Mouse (Mus musculus) intestine, embryonic 16.5 days (tissue): ENCODE results near the gene Gpr142. TPM values are rescaled to one million over a fixed set of nuclear protein-coding genes. Genes with fewer than 3 reads are reported as not detected.

Source experiments
- ATAC-seq: fragments of 200-750 bp; cut with Nextera tagmentation; 2 replicates; pipeline ENCODE4 v1.8.0; 2017; ENCODE audit warnings: moderate TSS enrichment, moderate library complexity
- H3K27ac ChIP-seq: fragments of 300-500 bp; sonication (generic); 2 replicates; pipeline ENCODE4 v1.5.1; 2014; ENCODE audit warnings: mild to moderate bottlenecking, low read length
- H3K27me3 ChIP-seq: fragments of 300-500 bp; sonication (generic); replicated peaks from 2 replicates; pipeline ENCODE4 v1.6.1; 2014; ENCODE audit warnings: low read length, control low read depth, mixed read lengths; ENCODE audit not compliant: control insufficient read depth, insufficient read depth
- H3K36me3 ChIP-seq: fragments of 300-500 bp; sonication (generic); 2 replicates; pipeline ENCODE4 v1.6.1; 2014; ENCODE audit warnings: low read length, control low read depth; ENCODE audit not compliant: control insufficient read depth, insufficient read depth
- H3K4me1 ChIP-seq: fragments of 300-500 bp; sonication (generic); 2 replicates; pipeline ENCODE4 v1.6.1; 2014; ENCODE audit warnings: low read length, control low read depth, mixed read lengths; ENCODE audit not compliant: control insufficient read depth, insufficient read depth
- H3K4me2 ChIP-seq: fragments of 300-500 bp; sonication (generic); 2 replicates; pipeline ENCODE4 v1.6.1; 2014; ENCODE audit warnings: low read depth, low read length, control low read depth
- H3K4me3 ChIP-seq: fragments of 300-500 bp; sonication (generic); 2 replicates; pipeline ENCODE4 v1.5.1; 2014; ENCODE audit warnings: mild to moderate bottlenecking, low read length
- H3K9ac ChIP-seq: fragments of 300-500 bp; sonication (generic); 2 replicates; pipeline ENCODE4 v1.6.1; 2014; ENCODE audit warnings: low read depth, low read length
- H3K9me3 ChIP-seq: fragments of 300-500 bp; sonication (generic); 2 replicates; pipeline ENCODE4 v1.6.1; 2016; ENCODE audit warnings: low read length, control low read depth; ENCODE audit not compliant: control insufficient read depth
- whole genome bisulfite sequencing: fragments of 180-500 bp; shearing (Covaris S2); extraction: QIAGEN DNeasy Blood & Tissue Kit; methylation state at CpG from one replicate; pipeline ENCODE4 v1.1.7; 2014; 5-methylcytosine and 5-hydroxymethylcytosine counted together
- polyA plus RNA-seq: library from polyadenylated mRNA; unstranded; fragments of >200 nt; fragmentation: Nextera tagmentation; extraction: Ambion mirVana; gene quantifications from 2 replicates; pipeline ENCODE4 v1.2.1, GENCODE M21; 2015

Gene Gpr142
- polyA plus RNA-seq, 1 experiment from 2014 or later, result 0.43 TPM

GRCm38 (mm10) chr11:114810344-114810743 is 11.6 kb downstream of the Gpr142 start:
- ATAC-seq, result no peak
- WGBS, result 42% methylated on average over 4 of the region's 4 CpGs

GRCm38 (mm10) chr11:114812731-114813240 is 14.1 kb downstream of the Gpr142 start:
- 12% methylated on average over 6 of the region's 6 CpGs for WGBS
- H3K9me3 ChIP-seq, result no peaks in the 10 kb centered on the region
- no peak overlapping the region for H3K4me2 ChIP-seq
- H3K27me3 ChIP-seq, result no peaks in the 10 kb centered on the region
- ATAC-seq, result peak; percentile 59
- no peak overlapping the region for H3K4me3 ChIP-seq
- H3K36me3 ChIP-seq, result no peaks in the 10 kb centered on the region
- no peak overlapping the region for H3K27ac ChIP-seq
- no peaks in the 10 kb centered on the region for H3K4me1 ChIP-seq
- no peak overlapping the region for H3K9ac ChIP-seq

More at GRCm38 (mm10) chr11:114810344-114810743, 11.6 kb downstream of the Gpr142 start:
- Histone ChIP-seq H3K27ac (no peak overlapping the region), H3K36me3 (no peaks in the 10 kb centered on the region), H3K4me3 (no peak overlapping the region), H3K27me3 (no peaks in the 10 kb centered on the region), H3K9me3 (no peaks in the 10 kb centered on the region), H3K4me2 (no peak overlapping the region), H3K9ac (no peak overlapping the region), H3K4me1 (peaks cover 3% of the 10 kb centered on the region; the same call in 1 of the 2 replicates)

DNA sequence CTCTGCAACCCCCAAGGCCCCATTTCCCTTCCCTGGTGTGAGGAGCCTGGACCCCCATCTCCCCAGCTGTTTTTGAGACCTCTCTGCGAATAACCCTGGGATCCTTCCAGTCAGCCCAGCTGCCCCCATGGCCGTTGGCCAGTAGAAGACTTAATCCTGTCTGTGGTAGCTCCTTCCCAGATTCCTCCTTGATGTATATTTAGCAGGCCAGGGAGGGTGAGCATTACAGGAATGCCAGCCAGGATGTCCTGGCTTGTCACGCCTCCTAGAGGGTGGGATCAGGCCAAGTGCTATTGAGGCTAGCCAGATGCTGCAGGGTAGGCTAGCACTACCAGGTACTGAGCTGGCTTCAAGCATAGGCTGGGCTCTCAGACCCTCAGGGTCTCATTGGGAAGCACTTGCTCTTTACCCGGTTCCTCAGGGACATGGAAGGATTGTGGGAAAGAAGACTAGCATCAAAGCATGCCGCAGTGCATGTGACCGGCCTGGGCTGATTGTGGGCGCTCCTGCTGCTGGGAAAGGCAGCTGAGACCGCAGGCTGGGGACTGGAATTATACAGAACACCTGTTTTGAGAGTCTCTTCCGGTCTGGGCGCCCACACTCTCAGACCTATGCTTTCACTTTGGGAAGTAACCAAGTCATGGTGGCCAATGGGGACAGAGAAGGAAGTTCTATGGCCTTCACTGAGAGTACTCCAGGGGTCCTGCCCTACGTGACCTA is 16.3 kb downstream of the Gpr142 start:
- 73% methylated on average over 11 of the region's 11 CpGs for WGBS
- Histone ChIP-seq H3K4me2 (no peak overlapping the region), H3K4me1 (no peaks in the 10 kb centered on the region)

DNA sequence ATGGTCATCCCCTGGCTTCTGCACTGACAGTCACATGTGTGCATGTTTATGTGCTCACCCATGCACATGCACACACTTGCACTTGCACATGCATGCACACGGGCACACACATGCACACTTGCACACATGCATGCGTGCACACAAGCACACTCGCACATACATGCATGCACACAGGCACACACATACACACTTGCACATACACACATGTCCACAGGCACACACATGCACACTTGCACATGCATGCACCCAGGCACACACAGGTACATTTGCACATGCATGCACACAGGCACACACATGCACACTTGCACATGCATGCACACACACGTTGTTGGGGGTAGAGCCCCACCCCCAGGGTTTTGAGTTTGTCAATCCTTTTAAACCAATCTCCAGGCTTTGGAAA is 18.2 kb downstream of the Gpr142 start:
- 89% methylated on average over 4 of the region's 4 CpGs for WGBS

More for the DNA sequence above, 16.3 kb downstream of the Gpr142 start:
- Histone ChIP-seq H3K4me3 (no peak overlapping the region), H3K36me3 (no peaks in the 10 kb centered on the region), H3K27me3 (no peaks in the 10 kb centered on the region), H3K27ac (no peak overlapping the region), H3K9me3 (no peaks in the 10 kb centered on the region), H3K9ac (no peak overlapping the region)
- ATAC-seq, result no peak

GRCm38 (mm10) chr11:114818185-114818584 is 19.5 kb downstream of the Gpr142 start:
- ATAC-seq, result no peak
- Histone ChIP-seq H3K27ac (no peak overlapping the region), H3K36me3 (no peaks in the 10 kb centered on the region), H3K4me1 (peaks cover 4% of the 10 kb centered on the region; the same call in 1 of the 2 replicates), H3K4me3 (no peak overlapping the region), H3K27me3 (no peaks in the 10 kb centered on the region), H3K9me3 (no peaks in the 10 kb centered on the region), H3K4me2 (no peak overlapping the region), H3K9ac (no peak overlapping the region)
- WGBS, result 90% methylated on average over 7 of the region's 7 CpGs

More for the DNA sequence above, 18.2 kb downstream of the Gpr142 start:
- no peaks in the 10 kb centered on the region for H3K36me3 ChIP-seq
- no peak overlapping the region for H3K4me2 ChIP-seq
- H3K27ac ChIP-seq, result no peak overlapping the region
- H3K4me1 ChIP-seq, result no peaks in the 10 kb centered on the region
- H3K4me3 ChIP-seq, result no peak overlapping the region
- no peak overlapping the region for H3K9ac ChIP-seq
- no peaks in the 10 kb centered on the region for H3K27me3 ChIP-seq
- no peaks in the 10 kb centered on the region for H3K9me3 ChIP-seq
- ATAC-seq, result no peak

GRCm38 (mm10) chr11:114819110-114819509 is 20.4 kb downstream of the Gpr142 start:
- H3K9me3 ChIP-seq, result no peaks in the 10 kb centered on the region
- H3K4me1 ChIP-seq, result peaks cover 8% of the 10 kb centered on the region; the same call in 1 of the 2 replicates
- no peak overlapping the region for H3K9ac ChIP-seq
- H3K36me3 ChIP-seq, result no peaks in the 10 kb centered on the region
- no peak for ATAC-seq
- H3K4me3 ChIP-seq, result no peak overlapping the region
- H3K27me3 ChIP-seq, result no peaks in the 10 kb centered on the region
- no peak overlapping the region for H3K4me2 ChIP-seq
- WGBS, result 55% methylated on average over 2 of the region's 2 CpGs
- H3K27ac ChIP-seq, result no peak overlapping the region

DNA sequence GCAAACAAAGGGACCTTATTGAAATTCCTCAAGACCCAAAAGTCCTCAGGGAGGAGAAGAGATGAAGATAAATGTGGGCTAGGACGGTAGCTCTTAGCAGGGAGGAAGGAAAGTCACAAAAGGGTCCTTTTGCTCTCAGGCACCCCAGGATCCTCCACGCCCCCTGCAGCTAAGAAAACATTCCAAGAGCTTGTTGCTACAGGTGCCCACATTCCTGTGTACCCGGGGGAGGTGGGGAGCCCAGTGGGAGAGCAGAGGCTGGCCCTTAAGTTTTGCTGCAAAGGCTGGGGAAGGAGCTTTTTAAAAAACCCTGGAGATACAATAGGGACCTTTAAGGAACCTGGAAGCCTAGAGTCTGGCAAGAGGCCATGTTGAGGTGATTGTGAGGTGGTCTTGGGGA is 21.7 kb downstream of the Gpr142 start:
- H3K36me3 ChIP-seq, result no peaks in the 10 kb centered on the region
- no peak overlapping the region for H3K27ac ChIP-seq
- WGBS, result 45% methylated on average over 3 of the region's 3 CpGs

DNA sequence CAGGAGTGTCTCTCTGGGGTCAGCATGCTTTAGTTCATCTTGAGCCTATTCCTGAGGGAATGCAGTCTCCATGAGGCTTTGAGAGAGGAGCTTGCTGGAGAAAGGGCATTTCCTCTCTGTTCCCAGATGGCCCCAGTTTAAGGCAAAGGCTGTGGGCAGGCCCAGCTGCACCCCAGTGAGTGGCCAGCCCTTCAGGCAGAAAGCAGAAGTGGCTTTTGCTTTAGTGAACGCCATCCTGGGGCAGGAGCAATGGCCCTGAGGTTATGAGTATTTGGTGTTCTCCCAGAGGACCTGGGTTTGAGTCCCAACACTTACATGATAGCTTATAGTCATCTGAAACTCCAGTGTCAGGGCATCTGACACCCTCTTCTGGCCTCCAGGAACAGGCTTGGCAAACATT is 22.6 kb downstream of the Gpr142 start:
- 69% methylated on average over 1 of the region's 1 CpGs for WGBS
- Histone ChIP-seq H3K27ac (no peak overlapping the region), H3K4me3 (no peak overlapping the region), H3K9me3 (no peaks in the 10 kb centered on the region), H3K4me2 (no peak overlapping the region), H3K4me1 (peaks cover 8% of the 10 kb centered on the region; the same call in 1 of the 2 replicates), H3K9ac (no peak overlapping the region), H3K36me3 (no peaks in the 10 kb centered on the region), H3K27me3 (no peaks in the 10 kb centered on the region)
- ATAC-seq, result no peak

More for the DNA sequence above, 21.7 kb downstream of the Gpr142 start:
- Histone ChIP-seq H3K9me3 (no peaks in the 10 kb centered on the region), H3K4me3 (no peak overlapping the region), H3K4me2 (no peak overlapping the region), H3K27me3 (no peaks in the 10 kb centered on the region), H3K4me1 (peaks cover 8% of the 10 kb centered on the region; the same call in 1 of the 2 replicates), H3K9ac (no peak overlapping the region)
- ATAC-seq, result no peak

- Histone ChIP-seq H3K4me2 (no peak overlapping the region), H3K27ac (no peak overlapping the region), H3K36me3 (no peaks in the 10 kb centered on the region), H3K9ac (no peak overlapping the region), H3K27me3 (no peaks in the 10 kb centered on the region), H3K4me3 (no peak overlapping the region), H3K9me3 (no peaks in the 10 kb centered on the region), H3K4me1 (peaks cover 8% of the 10 kb centered on the region; the same call in 1 of the 2 replicates)
- WGBS, result 51% methylated on average over 12 of the region's 12 CpGs
- no peak for ATAC-seq
Measured at GRCm38 (mm10) chr11:114822727-114823126, 24.0 kb downstream of the Gpr142 start.
